Mouse (Mus musculus) c-Kit-positive CD71-positive TER-119-negative erythroid progenitor cells, embryonic 14.5 days (primary cell): ENCODE results near the gene Mmp2.
"Not testable (repeated sequence)": the region's sequence is repeated elsewhere in the genome, so short reads cannot be mapped to it uniquely, and the experiment has no call there.

Experiments used
- DNase-seq: peaks from one replicate; pipeline ENCODE4 v3.0.0-alpha.2; 2013; ENCODE audit warnings: low read depth

Mmp2 gene

DNA sequence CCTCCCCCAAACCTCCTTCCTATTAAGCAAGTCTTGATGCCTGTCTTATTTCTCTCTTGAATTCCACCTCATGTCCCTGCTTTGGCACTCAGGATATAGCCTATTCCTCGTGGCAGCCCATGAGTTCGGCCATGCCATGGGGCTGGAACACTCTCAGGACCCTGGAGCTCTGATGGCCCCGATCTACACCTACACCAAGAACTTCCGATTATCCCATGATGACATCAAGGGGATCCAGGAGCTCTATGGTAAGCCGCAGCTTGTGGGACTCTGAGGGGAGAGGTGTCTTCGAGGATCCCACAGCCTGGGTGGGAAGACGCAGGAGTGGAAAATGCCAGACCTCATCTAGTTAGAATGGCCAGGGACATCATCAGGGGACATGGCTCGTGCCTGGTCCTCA lies 12.1 kb downstream of the Mmp2 start:
- no peak for DNase-seq

DNA sequence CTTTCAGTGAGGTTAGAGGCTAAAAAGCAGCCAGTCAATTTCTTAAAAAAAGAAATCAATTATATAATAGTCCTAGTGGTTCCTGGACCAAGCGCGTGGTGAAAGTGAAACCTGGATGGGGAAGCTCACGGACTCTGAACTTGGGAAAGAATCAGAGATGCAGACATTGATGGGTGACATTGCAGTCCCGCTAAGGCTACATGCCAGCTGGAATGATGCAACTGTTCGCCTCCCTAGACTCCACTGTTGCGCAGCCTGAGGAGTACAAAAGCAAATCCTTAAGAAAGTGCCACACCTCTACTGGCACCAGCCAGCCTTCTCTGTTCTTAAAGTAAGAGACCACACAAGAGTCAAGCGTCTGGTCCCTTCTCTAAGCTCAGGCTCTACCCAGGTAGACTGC lies 12.8 kb downstream of the Mmp2 start:
- DNase-seq = no peak

DNA sequence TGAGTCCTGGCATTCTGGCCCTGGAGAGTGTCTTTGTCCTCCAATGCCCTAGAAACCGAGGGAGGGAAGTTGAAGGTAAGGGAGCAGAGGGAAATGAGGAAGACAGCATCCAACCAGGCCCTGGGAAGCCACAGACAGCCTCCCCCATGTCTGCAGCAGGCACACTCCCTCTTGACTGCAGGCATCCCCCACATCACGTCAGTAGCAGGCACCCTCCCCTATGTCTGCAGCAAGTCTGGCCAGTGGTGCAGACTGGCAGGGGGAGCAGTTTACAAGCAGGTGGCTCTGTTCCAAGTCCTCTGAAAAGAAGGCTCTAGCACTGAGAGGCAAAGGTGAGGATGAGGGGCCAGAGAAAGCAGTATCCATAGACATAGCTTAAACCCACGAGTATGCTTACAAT lies 19.6 kb downstream of the Mmp2 start:
- no peak for DNase-seq

DNA sequence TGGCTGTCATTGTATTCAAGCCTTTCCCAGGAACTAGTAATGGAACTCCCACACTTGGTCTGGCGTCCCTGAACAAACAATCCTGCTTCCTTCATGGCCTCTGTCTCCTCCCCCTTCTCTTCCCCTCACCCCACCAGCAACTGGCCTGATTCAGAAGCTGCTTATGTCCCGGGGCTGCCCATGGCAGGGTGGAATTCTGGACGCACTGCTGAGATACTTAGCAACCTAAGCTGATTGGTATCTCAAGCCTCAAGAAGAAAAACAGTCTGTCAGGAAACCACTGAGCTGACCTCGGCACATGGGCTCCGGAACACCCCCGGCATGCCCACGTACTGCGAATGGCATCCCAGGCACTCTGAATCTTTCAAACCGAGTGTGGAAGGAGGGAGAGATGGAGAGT lies 20.2 kb downstream of the Mmp2 start:
- no peak for DNase-seq

DNA sequence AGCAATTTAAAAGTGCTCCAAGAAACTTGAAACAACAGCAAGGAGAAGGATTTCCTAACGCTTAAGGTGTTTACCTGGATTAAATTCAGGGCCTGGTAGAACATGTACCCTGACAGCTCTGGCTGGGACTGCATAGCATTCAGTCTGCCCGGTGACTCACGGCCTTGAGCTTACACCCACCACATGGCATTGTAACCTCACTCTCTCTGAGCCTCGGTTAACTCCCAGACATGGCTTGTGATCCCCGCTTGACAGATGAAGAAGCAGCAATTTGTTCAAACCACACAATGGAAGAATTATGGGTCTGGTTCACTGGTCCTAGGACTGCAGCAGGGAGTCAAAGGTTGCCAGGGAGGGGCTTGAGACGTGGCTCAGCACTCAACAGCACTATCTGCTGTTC lies 22.2 kb downstream of the Mmp2 start:
- no peak for DNase-seq

DNA sequence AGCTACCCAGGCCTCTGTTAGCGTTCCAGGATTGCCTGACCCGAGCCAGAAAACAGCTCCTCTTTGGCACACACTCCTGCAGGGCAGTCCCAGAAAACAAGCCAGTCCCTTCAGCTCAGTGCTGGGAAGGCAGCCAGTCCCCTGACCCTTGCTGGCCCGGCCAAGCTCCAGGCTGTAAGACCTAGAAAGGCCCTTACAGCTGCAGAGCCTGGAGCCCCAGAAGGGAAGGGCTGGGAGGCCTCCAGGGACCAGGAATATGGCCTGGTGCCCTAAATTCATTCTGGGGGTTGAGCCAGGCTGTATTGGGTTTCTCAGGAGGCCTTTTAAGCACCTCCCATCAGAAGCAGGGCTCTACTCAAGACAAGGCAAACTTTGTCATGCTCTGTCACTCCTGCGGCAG lies 23.1 kb downstream of the Mmp2 start:
- DNase-seq = no peak

DNA sequence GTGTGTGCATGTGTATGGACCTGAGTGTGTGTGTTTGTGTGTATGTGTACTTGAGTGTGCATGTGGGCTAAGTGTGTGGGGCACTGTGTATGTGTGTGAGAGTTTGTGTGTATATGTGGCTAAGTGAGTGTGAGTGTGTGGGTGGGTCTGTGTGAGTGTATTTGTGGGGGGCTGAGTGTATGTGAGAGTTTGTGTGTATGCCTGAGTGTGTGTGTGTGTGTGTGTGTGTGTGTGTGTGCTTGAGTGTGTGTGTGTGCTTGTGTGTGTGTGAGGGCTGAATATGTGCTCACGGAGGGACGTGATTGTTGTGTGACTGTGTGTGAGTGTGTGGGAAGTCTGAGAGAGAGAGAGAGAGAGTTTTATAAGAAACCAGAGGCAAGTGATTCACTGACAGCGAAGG lies 24.3 kb downstream of the Mmp2 start:
- DNase-seq = no peak

DNA sequence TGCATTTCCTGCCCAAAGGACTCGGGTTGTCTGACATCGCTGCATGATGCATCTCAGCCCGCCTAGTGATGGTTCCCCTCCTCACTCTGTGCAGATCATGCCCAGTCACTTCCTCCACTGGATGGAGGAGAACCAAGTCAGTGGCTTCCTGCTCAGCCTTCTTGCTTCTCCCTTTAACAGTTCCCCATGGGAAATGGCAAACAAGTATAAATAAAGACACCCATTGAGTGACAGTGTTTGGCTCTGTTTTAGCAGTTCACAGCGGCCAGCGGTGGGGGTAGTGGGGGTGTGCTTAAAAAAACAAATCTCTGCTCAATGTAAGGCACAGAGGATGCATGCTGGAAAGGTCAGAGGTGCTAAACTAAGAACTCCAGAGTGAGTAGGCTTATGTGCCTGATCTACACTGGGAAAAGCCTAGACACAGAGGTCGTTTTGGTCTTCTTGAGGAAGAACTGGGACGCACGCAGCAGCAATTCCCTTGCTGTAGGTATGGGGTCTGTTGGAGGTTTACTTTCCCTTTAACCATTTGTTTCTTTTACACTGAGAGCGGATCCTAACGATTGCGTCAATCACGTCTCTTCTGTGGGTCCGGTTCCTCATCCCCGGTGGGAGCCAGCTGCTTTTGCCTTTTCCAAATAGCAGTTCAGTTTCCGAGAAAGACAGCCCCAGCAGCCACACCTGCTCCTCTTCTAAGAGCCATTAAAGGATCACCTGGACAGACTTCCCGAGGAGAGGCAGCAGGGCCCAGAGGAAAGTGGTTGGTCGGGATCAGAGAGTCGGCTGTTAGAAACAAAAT lies 26.3 kb downstream of the Mmp2 start:
- DNase-seq = no peak

DNA sequence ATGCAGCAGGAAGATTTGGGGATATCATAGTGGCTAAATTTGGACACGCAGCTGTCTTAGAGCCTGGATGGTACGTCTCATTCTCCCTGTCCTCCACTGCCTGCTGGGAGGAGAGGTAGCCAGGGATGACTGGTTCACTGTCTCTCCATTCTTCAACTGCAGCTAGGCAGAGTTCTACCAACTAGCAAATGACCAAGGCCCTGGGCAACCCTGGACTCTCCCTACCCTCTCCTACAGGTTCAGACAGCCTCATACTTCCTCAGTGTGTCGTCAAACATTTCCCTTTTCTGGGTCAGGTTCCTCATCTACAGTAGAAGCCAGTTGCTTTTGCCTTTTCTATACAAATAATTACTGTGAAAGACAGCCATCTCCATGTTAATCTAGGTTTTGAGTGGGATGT lies 27.6 kb downstream of the Mmp2 start:
- no peak for DNase-seq

DNA sequence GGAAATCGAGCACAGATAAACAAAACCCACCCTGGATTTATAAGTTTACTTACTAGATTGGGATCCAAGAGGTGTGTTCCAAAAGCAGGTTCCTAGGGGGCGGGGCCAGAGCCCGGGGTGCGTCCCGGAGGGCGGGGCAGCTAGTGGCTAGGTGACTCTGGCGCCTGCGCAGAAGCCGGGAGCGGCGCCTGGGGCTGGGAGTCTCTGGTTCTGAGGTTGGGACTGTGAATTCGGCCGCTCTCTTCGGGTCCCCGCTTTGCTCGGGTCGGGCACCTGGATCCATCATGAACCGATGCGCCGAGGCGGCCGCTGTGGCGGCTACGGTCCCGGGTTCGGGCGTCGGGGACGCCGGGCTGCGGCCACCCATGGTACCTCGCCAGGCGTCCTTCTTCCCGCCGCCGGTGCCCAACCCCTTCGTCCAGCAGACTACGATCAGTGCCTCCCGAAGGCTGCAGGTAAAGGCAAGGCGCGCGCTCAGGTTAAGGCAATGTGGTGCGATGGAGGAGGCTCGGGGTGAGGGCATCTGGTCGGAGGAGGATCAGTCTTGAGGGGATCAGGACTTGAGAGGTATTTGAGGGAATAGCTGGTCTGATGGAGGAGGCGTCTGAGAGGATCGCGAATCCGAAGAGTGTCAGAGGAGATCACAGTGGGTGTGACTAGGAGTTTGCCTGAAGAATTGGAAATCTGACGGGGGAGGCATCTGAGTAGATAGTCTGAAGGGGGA lies 28.2 kb downstream of the Mmp2 start, which contains the start of gene Lpcat2:
TSS of gene Lpcat2 (plus strand) at position 169 of the 724 bp plus-strand sequence.
- DNase-seq = peak; percentile 35

DNA sequence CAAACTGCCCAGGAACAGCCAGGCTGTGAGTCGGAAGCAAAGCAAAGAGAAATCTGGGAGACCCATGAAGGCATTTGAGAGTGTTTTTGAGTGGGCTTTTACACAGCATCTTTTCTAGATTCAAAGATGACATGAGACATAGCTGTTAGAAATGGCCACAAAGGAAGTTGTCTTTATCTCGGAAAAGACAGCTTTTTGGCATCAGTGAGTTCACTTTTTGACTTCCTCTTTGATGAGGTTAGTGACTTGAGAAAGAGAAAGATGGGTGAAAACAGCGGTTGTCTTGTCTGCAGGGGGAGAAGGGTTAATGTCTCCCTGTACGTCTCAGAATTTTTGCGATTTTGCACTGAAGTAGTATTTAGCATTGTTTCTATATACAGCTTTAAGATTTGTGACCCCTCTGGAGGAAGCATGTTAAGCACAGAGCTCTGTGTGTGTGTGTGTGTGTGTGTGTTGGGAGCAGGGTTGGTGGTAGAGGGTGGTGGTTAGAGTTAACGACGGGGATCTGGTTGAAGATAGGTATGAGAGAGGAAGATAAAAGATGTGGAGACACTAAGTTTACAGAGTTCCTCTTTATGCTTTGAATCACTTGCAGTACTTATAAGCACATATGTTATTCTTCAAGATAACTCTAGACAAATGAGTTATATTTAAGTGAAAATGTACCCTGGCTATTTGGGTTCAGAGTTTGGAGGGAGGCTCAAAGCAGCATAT lies 29.3 kb downstream of the Mmp2 start:
- DNase-seq = no peak

DNA sequence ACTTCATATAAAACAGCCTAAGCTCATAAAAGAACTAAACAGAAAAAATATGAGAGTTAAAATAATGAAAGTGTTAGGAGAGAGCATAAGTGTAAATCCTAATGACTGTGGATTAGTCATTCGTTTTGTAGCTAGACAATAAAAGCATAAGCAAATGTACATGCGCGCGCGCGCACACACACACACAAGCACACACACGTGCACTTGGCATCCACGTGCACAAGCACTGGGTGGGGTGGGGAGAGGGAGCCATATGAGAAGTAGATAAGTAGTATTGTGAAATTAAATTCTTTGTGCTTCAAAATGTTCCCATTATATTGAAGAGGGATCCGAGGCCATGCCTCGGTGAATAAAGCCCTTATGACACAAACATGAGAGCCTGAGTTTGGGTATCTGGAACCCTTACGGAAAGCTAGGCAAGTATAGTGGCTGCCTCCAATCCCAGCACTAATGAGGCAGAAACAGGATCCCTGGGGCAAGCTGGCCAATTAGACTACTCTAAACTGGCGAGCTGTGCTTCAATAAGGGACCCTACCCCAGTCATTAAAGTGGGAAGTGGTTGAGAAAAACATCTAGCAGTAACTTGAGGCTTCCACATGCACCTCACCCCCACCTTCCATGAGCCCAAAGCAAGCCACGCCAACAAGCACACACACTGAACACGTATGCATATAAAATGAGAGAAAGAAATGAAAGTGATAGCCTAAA lies 31.5 kb downstream of the Mmp2 start:
- DNase-seq = no peak

DNA sequence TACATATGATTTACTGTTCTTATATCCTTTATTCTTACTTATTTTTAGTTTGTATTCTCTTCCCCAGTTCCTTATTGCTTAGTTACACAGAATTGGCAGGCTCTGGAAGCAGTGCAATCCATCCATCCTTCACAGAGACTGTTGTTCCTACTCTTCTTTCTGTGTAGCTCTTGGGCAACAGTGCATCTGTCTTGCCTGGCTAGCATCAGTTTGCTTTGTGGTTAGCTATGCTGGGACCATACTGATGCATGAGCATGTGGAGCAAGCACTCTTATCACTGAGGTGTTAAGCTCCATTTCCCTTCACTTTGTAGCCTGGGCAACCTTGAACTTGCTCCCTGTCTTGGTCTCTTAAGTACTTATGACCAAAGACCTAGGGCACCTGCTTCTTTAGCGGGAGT lies 34.9 kb downstream of the Mmp2 start:
- no peak for DNase-seq

DNA sequence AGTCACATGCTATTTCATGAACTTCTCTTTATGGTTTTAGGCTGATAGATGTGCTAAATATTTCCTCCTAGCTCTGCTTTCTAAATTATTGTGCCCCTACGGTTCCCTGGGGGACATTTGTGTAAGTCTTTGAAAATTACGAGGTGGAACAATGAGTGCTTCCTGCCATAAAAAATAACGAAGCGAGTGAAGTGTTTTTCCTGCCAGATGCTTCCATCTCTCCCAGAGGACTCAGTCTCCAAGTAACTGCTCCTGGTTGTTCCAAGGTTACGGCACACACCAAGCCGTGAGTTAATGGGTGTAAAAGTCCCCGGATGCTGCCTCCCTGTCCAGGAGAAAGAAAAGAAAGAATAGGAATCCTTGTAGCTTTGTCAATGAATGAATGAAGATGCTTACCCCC lies 43.2 kb downstream of the Mmp2 start:
- no peak for DNase-seq

DNA sequence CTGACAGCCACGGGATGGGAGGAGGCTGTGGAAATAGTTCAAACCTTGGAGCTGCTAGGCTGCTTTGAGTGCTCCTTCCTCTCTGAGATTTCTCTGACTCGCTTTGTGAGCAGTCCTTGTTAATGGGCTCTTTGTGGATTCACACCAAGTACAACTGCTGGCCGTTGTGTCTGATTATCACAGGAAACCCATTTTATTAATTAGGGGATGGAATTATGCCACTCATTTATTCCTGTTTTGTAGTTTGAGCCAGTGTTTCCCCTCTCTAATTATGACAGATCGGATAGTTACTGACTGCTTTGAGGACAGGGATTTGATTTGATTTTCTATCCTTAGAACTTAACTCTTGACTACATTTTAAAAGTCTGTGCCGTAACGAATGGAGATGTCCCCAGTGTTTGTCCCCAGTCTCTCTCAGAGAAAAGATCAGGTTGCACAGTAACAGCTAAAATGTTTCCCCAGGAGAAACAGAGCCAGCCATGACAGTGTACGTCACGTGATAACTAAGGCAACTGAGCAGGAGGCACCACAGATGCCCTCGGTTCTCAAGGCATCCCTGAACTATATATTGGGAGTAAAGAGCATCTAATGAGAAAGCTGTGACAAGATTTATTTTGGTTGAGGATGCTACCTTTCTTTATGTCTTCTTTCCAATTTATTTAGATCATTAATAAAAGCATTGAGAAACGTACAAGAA lies 45.1 kb downstream of the Mmp2 start:
- no peak for DNase-seq

DNA sequence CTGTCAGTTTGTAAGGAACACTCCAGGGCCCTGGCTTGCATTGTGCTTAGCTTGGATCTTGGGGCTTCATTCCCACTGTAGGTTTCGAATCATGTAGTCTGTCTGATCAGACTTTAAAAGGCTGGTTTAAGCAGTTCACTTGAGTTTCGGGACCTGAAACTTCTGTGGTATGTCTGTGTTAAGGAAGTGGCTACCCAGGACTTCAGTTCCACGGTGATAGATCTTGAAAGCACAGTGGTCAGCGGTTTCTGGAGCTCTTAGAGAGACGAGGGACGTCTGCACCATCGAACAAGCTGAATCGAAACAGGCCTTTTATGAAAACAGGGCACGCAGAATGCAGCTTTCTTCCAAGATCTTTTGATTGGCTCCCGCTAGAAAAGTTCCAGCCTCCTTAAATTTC lies 48.7 kb downstream of the Mmp2 start:
- no peak for DNase-seq

DNA sequence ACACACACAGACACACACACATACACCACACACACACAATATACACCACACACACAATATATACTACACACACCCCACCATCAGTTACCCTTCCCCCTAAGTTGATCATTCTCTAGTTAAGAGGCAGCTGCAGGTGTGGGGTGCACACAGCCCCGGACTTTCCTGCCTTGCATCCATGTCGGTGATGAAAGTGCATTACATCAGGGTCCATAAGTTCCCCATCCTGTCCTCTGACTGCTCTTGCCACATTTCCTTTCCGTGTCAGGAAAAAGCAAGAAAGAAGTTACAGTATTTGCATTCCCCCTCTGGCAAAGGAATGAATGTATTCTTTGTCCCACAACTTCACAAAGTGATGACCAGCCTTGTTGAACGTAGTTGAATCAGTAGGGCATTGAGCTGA lies 54.2 kb downstream of the Mmp2 start:
- no peak for DNase-seq

DNA sequence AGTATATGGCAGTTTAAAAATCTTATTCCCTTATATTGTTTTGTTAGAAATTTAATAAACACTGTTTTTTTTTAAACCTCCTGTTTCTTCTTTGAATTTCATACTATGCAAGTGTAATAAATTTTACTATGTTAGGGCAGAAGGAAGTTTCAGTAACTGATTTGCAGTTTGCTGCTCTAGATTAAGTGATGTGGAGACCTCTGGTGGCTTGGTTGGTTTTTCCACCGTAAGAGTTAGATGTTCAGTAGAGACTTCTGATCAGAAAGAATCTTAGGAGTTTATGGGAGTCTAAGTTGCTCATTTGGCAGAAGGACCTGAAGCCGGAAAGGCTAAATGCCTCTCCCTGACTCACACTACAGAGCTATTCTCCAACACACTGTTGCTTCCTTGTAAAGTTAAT lies 56.7 kb downstream of the Mmp2 start:
- DNase-seq = no peak

DNA sequence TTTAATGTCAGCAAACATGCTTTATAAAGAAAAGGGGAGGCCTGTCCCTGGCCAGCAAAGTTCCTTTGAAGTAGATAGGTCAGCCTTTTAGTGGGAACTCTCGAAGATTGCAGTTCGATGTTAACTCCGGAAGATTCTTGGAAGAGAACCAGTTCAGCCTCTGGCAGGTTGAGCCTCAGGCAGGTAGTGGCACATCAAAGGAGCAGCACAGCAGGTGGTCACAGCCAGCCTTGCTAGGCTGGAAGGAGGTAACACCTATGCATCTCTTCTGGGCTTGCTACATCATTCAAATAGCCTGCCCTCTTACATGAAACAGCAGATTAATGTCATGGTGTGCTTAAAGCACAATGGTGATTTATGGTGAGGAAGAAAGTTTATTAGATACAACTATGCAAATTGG lies 65.1 kb downstream of the Mmp2 start:
- DNase-seq = not testable (repeated sequence)

DNA sequence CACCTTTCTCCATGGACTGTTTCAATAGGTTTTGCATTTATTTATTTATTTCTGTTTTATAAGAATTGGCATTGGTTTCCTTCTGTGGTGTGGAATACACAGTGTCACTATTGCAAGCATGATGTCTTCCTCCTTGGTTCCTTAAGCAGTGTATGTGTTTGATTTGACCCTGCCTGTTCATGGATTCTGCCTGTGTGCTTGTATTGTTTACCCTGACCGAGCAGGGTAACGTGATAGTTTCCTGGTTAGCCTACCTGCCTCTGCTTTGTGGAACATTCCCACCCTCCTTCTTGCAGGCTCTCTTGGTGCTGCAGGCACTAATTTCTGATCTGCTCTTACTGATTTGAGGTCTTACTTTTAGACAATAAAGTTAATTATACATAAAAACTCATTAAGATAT lies 66.8 kb downstream of the Mmp2 start:
- DNase-seq = no peak

DNA sequence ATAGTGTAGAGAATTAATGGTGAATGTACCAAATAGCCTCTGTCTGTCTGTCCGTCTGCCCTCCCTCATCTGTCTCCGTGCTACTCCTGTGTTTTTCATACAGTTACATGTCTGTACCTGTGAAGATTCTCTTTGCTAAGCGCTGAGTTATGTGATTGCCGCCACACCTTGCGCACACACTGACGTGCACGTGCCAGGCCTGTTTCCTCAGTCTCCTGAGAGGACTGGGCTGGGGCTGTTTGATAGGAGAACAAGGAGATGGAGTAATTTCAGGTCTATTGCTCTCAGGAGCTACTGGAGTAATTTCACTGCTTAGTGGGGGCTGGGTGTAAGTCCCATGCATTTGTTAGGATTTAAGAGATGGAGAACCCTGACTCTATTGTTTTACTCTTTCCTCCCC lies 68.0 kb downstream of the Mmp2 start:
- no peak for DNase-seq

DNA sequence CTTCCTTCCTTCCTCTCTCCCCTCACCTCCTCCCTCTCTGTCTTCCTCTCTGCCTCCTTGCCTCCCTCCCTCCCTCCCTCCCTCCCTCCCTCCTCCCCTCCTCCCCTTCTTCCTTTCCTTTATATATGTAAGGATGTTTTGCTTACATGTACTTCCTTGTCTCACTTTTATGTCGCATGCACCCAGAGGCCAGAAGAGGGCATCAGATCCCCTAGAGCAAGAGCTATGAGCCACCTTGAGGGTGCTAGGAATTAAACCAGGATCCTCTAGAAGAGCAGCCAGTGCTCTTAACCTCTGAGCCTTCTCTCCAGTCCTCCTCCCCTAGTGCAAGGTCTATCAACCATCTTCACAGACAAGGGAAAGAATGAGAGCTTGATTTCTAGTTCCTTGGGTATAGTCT lies 69.0 kb downstream of the Mmp2 start:
- DNase-seq = no peak
